Mouse (Mus musculus) CD4-positive helper T cell, adult 2 months (primary cell): ENCODE measurements around the gene Fpgs.

Experiments used
- DNase-seq: peaks from one replicate; pipeline ENCODE4 v3.0.0-alpha.2; 2012; ENCODE audit warnings: low read depth, missing footprints, low spot score

The Fpgs gene

GRCm38 (mm10) chr2:32671907-32672595 lies 31.9 kb downstream of the Fpgs start:
- no peak for DNase-seq

GRCm38 (mm10) chr2:32671147-32671546 lies 32.8 kb downstream of the Fpgs start:
- DNase-seq = no peak

GRCm38 (mm10) chr2:32669876-32670275 lies 34.1 kb downstream of the Fpgs start:
- no peak for DNase-seq

- DNase-seq = no peak
Measured at GRCm38 (mm10) chr2:32668176-32668575, 35.8 kb downstream of the Fpgs start.

- DNase-seq = no peak
Measured at GRCm38 (mm10) chr2:32667775-32668174, 36.2 kb downstream of the Fpgs start.

GRCm38 (mm10) chr2:32665853-32666252 lies 38.1 kb downstream of the Fpgs start:
- no peak for DNase-seq

GRCm38 (mm10) chr2:32665345-32665744 lies 38.6 kb downstream of the Fpgs start:
- DNase-seq = no peak

- no peak for DNase-seq
Measured at GRCm38 (mm10) chr2:32662291-32662690, 41.7 kb downstream of the Fpgs start.

GRCm38 (mm10) chr2:32661509-32662107 lies 42.3 kb downstream of the Fpgs start:
- DNase-seq = no peak

- DNase-seq = no peak
Measured at GRCm38 (mm10) chr2:32658873-32659272, 45.1 kb downstream of the Fpgs start.

- DNase-seq = no peak
Measured at GRCm38 (mm10) chr2:32655826-32656225, 48.1 kb downstream of the Fpgs start.

- no peak for DNase-seq
Measured at GRCm38 (mm10) chr2:32655394-32655744, 48.6 kb downstream of the Fpgs start.

GRCm38 (mm10) chr2:32654743-32655393 lies 49.1 kb downstream of the Fpgs start:
- DNase-seq = no peak

GRCm38 (mm10) chr2:32653764-32654163 lies 50.2 kb downstream of the Fpgs start:
- no peak for DNase-seq

- no peak for DNase-seq
Measured at GRCm38 (mm10) chr2:32647366-32647765, 56.6 kb downstream of the Fpgs start.

- no peak for DNase-seq
Measured at GRCm38 (mm10) chr2:32646379-32647056, 57.4 kb downstream of the Fpgs start, which contains the start of gene Eng. Eng (plus strand) TSS chr2:32646595.

GRCm38 (mm10) chr2:32645647-32646046 lies 58.3 kb downstream of the Fpgs start:
- DNase-seq = no peak

- DNase-seq = no peak
Measured at GRCm38 (mm10) chr2:32644799-32645475, 59.0 kb downstream of the Fpgs start.

GRCm38 (mm10) chr2:32644083-32644482 lies 59.9 kb downstream of the Fpgs start:
- no peak for DNase-seq

- DNase-seq = no peak
Measured at GRCm38 (mm10) chr2:32642813-32643212, 61.1 kb downstream of the Fpgs start.

GRCm38 (mm10) chr2:32641810-32642209 lies 62.1 kb downstream of the Fpgs start:
- DNase-seq = no peak

GRCm38 (mm10) chr2:32640550-32641051 lies 63.3 kb downstream of the Fpgs start:
- no peak for DNase-seq
